Mouse (Mus musculus): ENCODE measurements around the gene Col5a1. TPM values are rescaled to one million over a fixed set of nuclear protein-coding genes. Genes with fewer than 3 reads are reported as not detected.

Gene Col5a1
- total and polyA plus RNA-seq, 2 experiments from 2014 or later: 4.8 to 23.6 TPM

GRCm38 (mm10) chr2:27981621-27982535 is 95.7 kb downstream of the Col5a1 start:
- 88% methylated on average over 14 of the region's 14 CpGs for WGBS
- Histone ChIP-seq H3K27me3 (ENCODE audit: insufficient read depth, low read length) (no peaks in the 10 kb centered on the region), H3K9ac (no peak overlapping the region), H3K36me3 (ENCODE audit: insufficient read depth) (no peaks in the 10 kb centered on the region), H3K4me2 (ENCODE audit: low read depth) (no peak overlapping the region), H3K4me3 (ENCODE audit: low read depth, low read length) (no peak overlapping the region), H3K9me3 (ENCODE audit: low read length) (no peaks in the 10 kb centered on the region), H3K4me1 (ENCODE audit: insufficient read depth) (no peaks in the 10 kb centered on the region), H3K27ac (ENCODE audit: low read depth, low read length) (no peak overlapping the region)
- ATAC-seq: no peak
- no peak for DNase-seq
- no peak for TF ChIP-seq CTCF (IDR thresholded peaks at IDR 0.05; ENCODE audit: low read depth)

- H3K4me2 ChIP-seq (ENCODE audit: low read depth): no peak overlapping the region
- H3K4me1 ChIP-seq (ENCODE audit: insufficient read depth): no peaks in the 10 kb centered on the region
- TF ChIP-seq CTCF (IDR thresholded peaks at IDR 0.05; ENCODE audit: low read depth): no peak
- H3K36me3 ChIP-seq (ENCODE audit: insufficient read depth): no peaks in the 10 kb centered on the region
- no peak for ATAC-seq
- H3K9me3 ChIP-seq (ENCODE audit: low read length): no peaks in the 10 kb centered on the region
- no peak for DNase-seq
- no peaks in the 10 kb centered on the region for H3K27me3 ChIP-seq (ENCODE audit: insufficient read depth, low read length)
- H3K27ac ChIP-seq (ENCODE audit: low read depth, low read length): no peak overlapping the region
- no peak overlapping the region for H3K9ac ChIP-seq
- H3K4me3 ChIP-seq (ENCODE audit: low read depth, low read length): no peak overlapping the region
These were observed 96.9 kb downstream of the Col5a1 start for GRCm38 (mm10) chr2:27983093-27983492.

- H3K9me3 ChIP-seq (ENCODE audit: low read length): no peaks in the 10 kb centered on the region
- 58% methylated on average over 3 of the region's 3 CpGs for WGBS
- no peak overlapping the region for H3K9ac ChIP-seq
- H3K4me3 ChIP-seq (ENCODE audit: low read depth, low read length): no peak overlapping the region
- H3K27ac ChIP-seq (ENCODE audit: low read depth, low read length): no peak overlapping the region
- DNase-seq (no peak), ATAC-seq (no peak)
- peak; percentile 61 for TF ChIP-seq CTCF (IDR thresholded peaks at IDR 0.05; ENCODE audit: low read depth)
- no peak overlapping the region for H3K4me2 ChIP-seq (ENCODE audit: low read depth)
- H3K36me3 ChIP-seq (ENCODE audit: insufficient read depth): no peaks in the 10 kb centered on the region
- H3K4me1 ChIP-seq (ENCODE audit: insufficient read depth): no peaks in the 10 kb centered on the region
- H3K27me3 ChIP-seq (ENCODE audit: insufficient read depth, low read length): no peaks in the 10 kb centered on the region
These were observed 97.7 kb downstream of the Col5a1 start for GRCm38 (mm10) chr2:27983884-27984283.

GRCm38 (mm10) chr2:27986751-27987150 is 100.5 kb downstream of the Col5a1 start:
- TF ChIP-seq CTCF (IDR thresholded peaks at IDR 0.05; ENCODE audit: low read depth): no peak
- no peak for ATAC-seq
- no peaks in the 10 kb centered on the region for H3K9me3 ChIP-seq (ENCODE audit: low read length)
- no peak overlapping the region for H3K9ac ChIP-seq
- no peak overlapping the region for H3K4me2 ChIP-seq (ENCODE audit: low read depth)
- no peaks in the 10 kb centered on the region for H3K27me3 ChIP-seq (ENCODE audit: insufficient read depth, low read length)
- WGBS: 89% methylated on average over 4 of the region's 4 CpGs
- no peak overlapping the region for H3K27ac ChIP-seq (ENCODE audit: low read depth, low read length)
- H3K4me3 ChIP-seq (ENCODE audit: low read depth, low read length): no peak overlapping the region
- no peaks in the 10 kb centered on the region for H3K36me3 ChIP-seq (ENCODE audit: insufficient read depth)
- no peak for DNase-seq
- no peaks in the 10 kb centered on the region for H3K4me1 ChIP-seq (ENCODE audit: insufficient read depth)

GRCm38 (mm10) chr2:27990430-27991211 is 104.4 kb downstream of the Col5a1 start:
- no peak for DNase-seq
- Histone ChIP-seq H3K4me2 (ENCODE audit: low read depth) (no peak overlapping the region), H3K9me3 (ENCODE audit: low read length) (no peaks in the 10 kb centered on the region), H3K4me3 (ENCODE audit: low read depth, low read length) (no peak overlapping the region), H3K9ac (no peak overlapping the region), H3K27ac (ENCODE audit: low read depth, low read length) (no peak overlapping the region; the same call in 1 of the 2 replicates), H3K4me1 (ENCODE audit: insufficient read depth) (no peaks in the 10 kb centered on the region), H3K27me3 (ENCODE audit: insufficient read depth, low read length) (no peaks in the 10 kb centered on the region), H3K36me3 (ENCODE audit: insufficient read depth) (no peaks in the 10 kb centered on the region)
- no peak for TF ChIP-seq CTCF (IDR thresholded peaks at IDR 0.05; ENCODE audit: low read depth)
- 62% methylated on average over 13 of the region's 13 CpGs for WGBS
- ATAC-seq: peak; percentile 61

- Histone ChIP-seq H3K4me1 (ENCODE audit: insufficient read depth) (no peaks in the 10 kb centered on the region), H3K9me3 (ENCODE audit: low read length) (no peaks in the 10 kb centered on the region), H3K4me2 (ENCODE audit: low read depth) (no peak overlapping the region), H3K9ac (no peak overlapping the region), H3K36me3 (ENCODE audit: insufficient read depth) (no peaks in the 10 kb centered on the region), H3K27ac (ENCODE audit: low read depth, low read length) (no peak overlapping the region), H3K27me3 (ENCODE audit: insufficient read depth, low read length) (no peaks in the 10 kb centered on the region), H3K4me3 (ENCODE audit: low read depth, low read length) (no peak overlapping the region)
- ATAC-seq: no peak
- WGBS: 61% methylated on average over 5 of the region's 5 CpGs
- no peak for TF ChIP-seq CTCF (IDR thresholded peaks at IDR 0.05; ENCODE audit: low read depth)
- DNase-seq: no peak
These were observed 107.2 kb downstream of the Col5a1 start for GRCm38 (mm10) chr2:27993416-27993815.
